Mouse (Mus musculus): ENCODE results near the gene Cyb5b. TPM values are rescaled to one million over a fixed set of nuclear protein-coding genes. Genes with fewer than 3 reads are reported as not detected.
"Not testable (repeated sequence)": the region's sequence is repeated elsewhere in the genome, so short reads cannot be mapped to it uniquely, and the experiment has no call there.

Gene Cyb5b
- polyA plus RNA-seq (2016; fragmentation: Nextera tagmentation; extraction: Ambion mirVana): 96.4 and 106 TPM in 2 replicates

- WGBS: under 1% methylated on average over 65 of the region's 65 CpGs
- peak within 1 kb of the TSS; percentile 80 for H3K9ac ChIP-seq
- no peaks in the 10 kb centered on the region for H3K27me3 ChIP-seq
- ATAC-seq (ENCODE audit: insufficient number of reproducible peaks, insufficient read depth, low FRiP score, low TSS enrichment): peak; percentile 82
- H3K36me3 ChIP-seq: peaks cover 27% of the 10 kb centered on the region
- H3K4me3 ChIP-seq: peak within 1 kb of the TSS; percentile 84
- H3K4me1 ChIP-seq: peaks cover 10% of the 10 kb centered on the region; the same call in 1 of the 2 replicates
- H3K9me3 ChIP-seq: no peaks in the 10 kb centered on the region
- H3K27ac ChIP-seq: peak within 1 kb of the TSS; percentile 41; the same call in 1 of the 2 replicates
- peak within 1 kb of the TSS; percentile 77 for H3K4me2 ChIP-seq (replicated peaks)
Observed at GRCm38 (mm10) chr8:107150404-107151157, at the start of gene Cyb5b. TSS of gene Cyb5b (plus strand) at chr8:107150640.

- WGBS: 8% methylated on average over 4 of the region's 4 CpGs
- Histone ChIP-seq H3K9ac (no peak overlapping the region), H3K9me3 (no peaks in the 10 kb centered on the region), H3K36me3 (no peaks in the 10 kb centered on the region), H3K27me3 (no peaks in the 10 kb centered on the region), H3K27ac (no peak overlapping the region), H3K4me3 (no peak overlapping the region), H3K4me2 (replicated peaks) (no peak overlapping the region), H3K4me1 (0 out of 2 replicates have a peak, but pooled peaks cover 3% of the 10 kb centered on the region)
- ATAC-seq (ENCODE audit: insufficient number of reproducible peaks, insufficient read depth, low FRiP score, low TSS enrichment): no peak
Observed at GRCm38 (mm10) chr8:107104547-107104946, 45.9 kb upstream of the Cyb5b start.

DNA sequence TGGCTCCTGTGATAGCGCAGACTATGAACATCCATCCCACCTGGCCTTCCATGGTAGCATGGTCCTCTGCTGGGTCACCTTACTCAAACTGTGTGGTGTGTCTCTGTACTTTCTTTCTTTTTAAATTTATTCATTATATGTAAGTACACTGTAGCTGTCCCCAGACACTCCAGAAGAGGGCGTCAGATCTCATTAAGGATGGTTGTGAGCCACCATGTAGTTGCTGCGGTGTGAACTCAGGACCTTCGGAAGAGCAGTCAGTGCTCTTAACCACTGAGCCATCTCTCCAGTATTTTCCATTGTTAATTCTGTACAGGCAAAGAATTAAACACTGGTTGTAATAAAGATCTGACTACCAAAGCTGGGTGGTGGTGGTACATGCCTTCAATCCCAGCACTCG lies 42.4 kb upstream of the Cyb5b start:
- not testable (repeated sequence) for H3K27ac ChIP-seq; H3K4me2 ChIP-seq (replicated peaks); H3K27me3 ChIP-seq; H3K9ac ChIP-seq; H3K4me1 ChIP-seq; ATAC-seq (ENCODE audit: insufficient number of reproducible peaks, insufficient read depth, low FRiP score, low TSS enrichment); H3K36me3 ChIP-seq; H3K9me3 ChIP-seq; H3K4me3 ChIP-seq
- WGBS: 95% methylated on average over 5 of the region's 5 CpGs

DNA sequence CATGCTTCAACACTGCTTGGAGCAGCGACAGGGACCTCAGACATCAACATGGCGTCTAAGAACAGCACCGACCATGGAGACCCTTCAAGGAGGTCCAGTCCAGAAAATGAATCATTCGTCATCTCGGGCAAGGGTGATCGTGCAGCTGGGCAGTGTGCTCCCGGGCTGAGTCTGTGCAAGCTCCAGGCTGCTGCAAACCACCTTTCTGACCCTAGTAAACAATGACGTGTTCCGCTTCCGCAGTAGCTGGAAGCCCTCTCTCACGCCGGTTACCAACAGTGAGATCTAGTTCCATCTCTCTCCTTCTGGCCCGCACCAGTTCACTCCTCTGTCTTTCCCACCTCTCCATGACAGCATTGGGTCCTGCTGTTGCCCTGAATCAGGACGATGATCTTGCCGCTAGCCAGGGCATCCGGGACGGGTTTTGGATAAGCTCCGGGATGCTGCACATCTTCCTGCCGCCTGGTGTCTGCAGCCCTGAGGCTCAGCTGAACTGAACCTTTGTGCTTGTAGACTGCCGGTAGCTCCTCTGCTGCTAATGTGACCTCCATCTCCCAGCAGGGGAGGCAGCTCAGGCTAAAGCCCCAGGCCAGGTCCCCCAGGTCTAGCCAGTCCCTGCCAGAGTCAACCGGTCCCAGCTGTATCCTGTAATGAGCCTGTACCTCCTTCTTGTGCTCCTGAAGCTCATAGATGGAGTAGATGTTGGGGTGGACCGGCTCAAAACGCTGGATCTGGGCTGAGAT lies 41.3 kb upstream of the Cyb5b start:
- Histone ChIP-seq H3K4me1 (peaks cover 7% of the 10 kb centered on the region; the same call in 1 of the 2 replicates), H3K9ac (no peak overlapping the region), H3K27me3 (no peaks in the 10 kb centered on the region), H3K27ac (no peak overlapping the region), H3K4me3 (no peak overlapping the region), H3K36me3 (no peaks in the 10 kb centered on the region), H3K4me2 (replicated peaks) (peak overlapping the region; percentile 17; the same call in 1 of the 2 replicates), H3K9me3 (no peaks in the 10 kb centered on the region)
- whole genome bisulfite sequencing: 58% methylated on average over 23 of the region's 23 CpGs
- no peak for ATAC-seq (ENCODE audit: insufficient number of reproducible peaks, insufficient read depth, low FRiP score, low TSS enrichment)

- ATAC-seq (ENCODE audit: insufficient number of reproducible peaks, insufficient read depth, low FRiP score, low TSS enrichment): no peak
- H3K9ac ChIP-seq: no peak overlapping the region
- no peaks in the 10 kb centered on the region for H3K27me3 ChIP-seq
- H3K4me2 ChIP-seq (replicated peaks): no peak overlapping the region
- H3K4me3 ChIP-seq: no peak overlapping the region
- H3K4me1 ChIP-seq: peaks cover 15% of the 10 kb centered on the region
- WGBS: 90% methylated on average over 5 of the region's 5 CpGs
- no peaks in the 10 kb centered on the region for H3K36me3 ChIP-seq
- H3K27ac ChIP-seq: no peak overlapping the region
- H3K9me3 ChIP-seq: no peaks in the 10 kb centered on the region
Observed at GRCm38 (mm10) chr8:107109816-107110435, 40.5 kb upstream of the Cyb5b start.

GRCm38 (mm10) chr8:107110629-107111330 lies 39.7 kb upstream of the Cyb5b start:
- H3K36me3 ChIP-seq: no peaks in the 10 kb centered on the region
- H3K4me3 ChIP-seq: no peak overlapping the region
- no peak overlapping the region for H3K27ac ChIP-seq
- no peak for ATAC-seq (ENCODE audit: insufficient number of reproducible peaks, insufficient read depth, low FRiP score, low TSS enrichment)
- H3K4me2 ChIP-seq (replicated peaks): no peak overlapping the region
- WGBS: 69% methylated on average over 9 of the region's 9 CpGs
- no peaks in the 10 kb centered on the region for H3K27me3 ChIP-seq
- no peaks in the 10 kb centered on the region for H3K9me3 ChIP-seq
- no peak overlapping the region for H3K9ac ChIP-seq
- H3K4me1 ChIP-seq: peaks cover 19% of the 10 kb centered on the region

DNA sequence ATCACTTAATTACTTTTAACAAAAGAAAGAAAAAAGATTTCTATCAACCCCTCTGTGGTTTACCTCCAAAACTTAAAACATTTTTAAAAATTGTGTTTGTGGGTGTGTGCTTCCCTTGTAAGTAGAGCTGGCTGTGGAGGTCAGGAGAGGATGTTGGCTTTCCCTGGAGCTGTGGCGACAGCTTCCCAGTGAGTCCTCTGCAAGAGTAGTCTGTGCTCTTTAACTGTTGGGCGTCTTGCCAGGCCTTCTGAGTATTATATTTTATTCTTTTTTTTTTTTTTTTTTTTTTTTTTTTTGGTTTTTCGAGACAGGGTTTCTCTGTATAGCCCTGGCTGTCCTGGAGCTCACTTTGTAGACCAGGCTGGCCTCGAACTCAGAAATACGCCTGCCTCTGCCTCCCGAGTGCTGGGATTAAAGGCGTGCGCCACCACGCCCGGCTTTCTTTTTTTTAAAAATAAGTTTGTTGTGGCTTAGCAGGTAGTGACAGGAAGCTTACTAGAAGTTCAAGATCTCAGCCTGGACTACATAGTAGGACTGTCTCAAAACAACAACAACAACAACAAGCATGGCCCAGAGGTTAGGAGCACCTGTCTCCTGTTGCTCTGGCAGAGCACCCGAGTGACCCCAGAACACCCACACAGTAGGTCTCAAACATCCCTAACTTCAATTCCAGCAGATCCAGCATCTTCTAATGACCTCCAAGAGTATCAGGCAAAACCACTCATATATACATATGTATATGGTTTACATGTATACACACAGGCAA lies 38.9 kb upstream of the Cyb5b start:
- ATAC-seq (ENCODE audit: insufficient number of reproducible peaks, insufficient read depth, low FRiP score, low TSS enrichment): no peak
- H3K27ac ChIP-seq: no peak overlapping the region
- 88% methylated on average over 10 of the region's 11 CpGs for WGBS
- H3K36me3 ChIP-seq: no peaks in the 10 kb centered on the region
- H3K4me1 ChIP-seq: peaks cover 19% of the 10 kb centered on the region
- H3K4me3 ChIP-seq: no peak overlapping the region
- H3K27me3 ChIP-seq: no peaks in the 10 kb centered on the region
- no peaks in the 10 kb centered on the region for H3K9me3 ChIP-seq
- H3K9ac ChIP-seq: no peak overlapping the region
- H3K4me2 ChIP-seq (replicated peaks): no peak overlapping the region

GRCm38 (mm10) chr8:107113209-107113608 lies 37.2 kb upstream of the Cyb5b start:
- no peaks in the 10 kb centered on the region for H3K36me3 ChIP-seq
- H3K27ac ChIP-seq: no peak overlapping the region
- no peak overlapping the region for H3K4me3 ChIP-seq
- H3K4me2 ChIP-seq (replicated peaks): no peak overlapping the region
- WGBS: 49% methylated on average over 4 of the region's 4 CpGs
- ATAC-seq (ENCODE audit: insufficient number of reproducible peaks, insufficient read depth, low FRiP score, low TSS enrichment): no peak
- H3K4me1 ChIP-seq: peaks cover 19% of the 10 kb centered on the region
- H3K9ac ChIP-seq: no peak overlapping the region
- H3K27me3 ChIP-seq: no peaks in the 10 kb centered on the region
- H3K9me3 ChIP-seq: no peaks in the 10 kb centered on the region

GRCm38 (mm10) chr8:107114150-107115007 lies 36.1 kb upstream of the Cyb5b start:
- Histone ChIP-seq H3K4me3 (no peak overlapping the region), H3K27ac (peak overlapping the region; percentile 14; the same call in 1 of the 2 replicates), H3K4me1 (peaks cover 15% of the 10 kb centered on the region), H3K27me3 (no peaks in the 10 kb centered on the region), H3K9me3 (no peaks in the 10 kb centered on the region), H3K4me2 (replicated peaks) (peak overlapping the region; percentile 7; the same call in 1 of the 2 replicates), H3K9ac (no peak overlapping the region), H3K36me3 (no peaks in the 10 kb centered on the region)
- 46% methylated on average over 19 of the region's 19 CpGs for WGBS
- ATAC-seq (ENCODE audit: insufficient number of reproducible peaks, insufficient read depth, low FRiP score, low TSS enrichment): no peak

- Histone ChIP-seq H3K4me2 (replicated peaks) (peak overlapping the region; percentile 7; the same call in 1 of the 2 replicates), H3K4me3 (no peak overlapping the region), H3K4me1 (peaks cover 15% of the 10 kb centered on the region), H3K9me3 (no peaks in the 10 kb centered on the region), H3K36me3 (no peaks in the 10 kb centered on the region), H3K27me3 (no peaks in the 10 kb centered on the region), H3K27ac (peak overlapping the region; percentile 14; the same call in 1 of the 2 replicates), H3K9ac (no peak overlapping the region)
- no peak for ATAC-seq (ENCODE audit: insufficient number of reproducible peaks, insufficient read depth, low FRiP score, low TSS enrichment)
- 57% methylated on average over 10 of the region's 10 CpGs for WGBS
Observed at GRCm38 (mm10) chr8:107115008-107115320, 35.5 kb upstream of the Cyb5b start.
